Mouse (Mus musculus) lung, adult 2 months (tissue): ENCODE data around the gene Stk24.

Experiments
- CTCF ChIP-seq: fragments of 200-500 bp; IDR thresholded peaks from 2 replicates; pipeline ENCODE4 v1.5.1; 2011; ENCODE audit warnings: mild to moderate bottlenecking, low read length, control low read depth; ENCODE audit not compliant: insufficient read depth
- POLR2A ChIP-seq: fragments of 200-500 bp; IDR thresholded peaks from 2 replicates; pipeline ENCODE4 v1.6.1; 2011; ENCODE audit warnings: low read depth, mild to moderate bottlenecking, control low read depth, low read length, borderline replicate concordance; ENCODE audit errors: extremely low read depth

DNA sequence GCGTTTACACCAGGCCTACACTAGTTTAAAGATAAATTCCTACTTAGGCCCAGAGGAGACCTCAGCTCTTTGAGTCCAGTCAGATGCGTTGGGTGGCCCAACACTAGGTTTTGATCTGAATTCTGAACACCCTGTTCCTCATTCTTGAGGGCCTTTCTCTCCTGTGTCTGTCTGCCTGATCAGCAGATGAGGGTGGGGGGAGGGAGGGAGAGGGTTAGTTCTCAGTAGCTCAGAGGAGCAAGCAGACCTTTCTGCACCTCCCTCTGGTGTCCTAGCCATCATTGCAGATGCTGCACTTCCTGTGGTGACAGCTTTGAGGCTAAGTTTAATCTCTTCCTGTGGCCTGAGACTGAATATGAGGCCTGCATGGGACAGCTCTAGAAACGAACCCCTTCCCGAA lies 117.2 kb downstream of the Stk24 start:
- no peak for TF ChIP-seq POLR2A
- no peak for TF ChIP-seq CTCF
